Mouse (Mus musculus) midbrain, embryonic 11.5 days (tissue): ENCODE results near the gene Frmd5. TPM values are rescaled to one million over a fixed set of nuclear protein-coding genes. Genes with fewer than 3 reads are reported as not detected.

Experiments used
- ATAC-seq: fragments of 200-750 bp; cut with Nextera tagmentation; 2 replicates; pipeline ENCODE4 v1.8.0; 2017; ENCODE audit warnings: moderate TSS enrichment, moderate library complexity; ENCODE audit not compliant: low FRiP score
- DNase-seq: peaks from one replicate; pipeline ENCODE4 v3.0.0; 2015; ENCODE audit warnings: low spot score; ENCODE audit errors: missing footprints
- H3K27ac ChIP-seq: fragments of 300-500 bp; sonication (generic); 2 replicates; pipeline ENCODE4 v1.5.1; 2014; ENCODE audit warnings: low read depth, low read length
- H3K27me3 ChIP-seq: fragments of 300-500 bp; sonication (generic); 2 replicates; pipeline ENCODE4 v1.6.1; 2014; ENCODE audit warnings: mild to moderate bottlenecking, low read length, moderate library complexity, mixed read lengths; ENCODE audit not compliant: control insufficient read depth, insufficient read depth
- H3K36me3 ChIP-seq: fragments of 300-500 bp; sonication (generic); 2 replicates; pipeline ENCODE4 v1.6.1; 2014; ENCODE audit warnings: mild to moderate bottlenecking, low read length, moderate library complexity, mixed read lengths; ENCODE audit not compliant: control insufficient read depth, insufficient read depth
- H3K4me1 ChIP-seq: fragments of 300-500 bp; sonication (generic); 2 replicates; pipeline ENCODE4 v1.6.1; 2014; ENCODE audit warnings: low read length; ENCODE audit not compliant: control insufficient read depth, insufficient read depth
- H3K4me2 ChIP-seq: fragments of 300-500 bp; sonication (generic); 2 replicates; pipeline ENCODE4 v1.6.1; 2014; ENCODE audit warnings: mild to moderate bottlenecking, moderate library complexity
- H3K4me3 ChIP-seq: fragments of 300-500 bp; sonication (generic); 2 replicates; pipeline ENCODE4 v1.5.1; 2014; ENCODE audit warnings: low read depth, low read length
- H3K9ac ChIP-seq: fragments of 300-500 bp; sonication (generic); 2 replicates; pipeline ENCODE4 v1.6.1; 2014; ENCODE audit warnings: low read length
- H3K9me3 ChIP-seq: fragments of 300-500 bp; sonication (generic); 2 replicates; pipeline ENCODE4 v1.6.1; 2016; ENCODE audit warnings: low read length; ENCODE audit not compliant: control insufficient read depth
- WGBS: fragments of 180-500 bp; shearing (Covaris S2); extraction: QIAGEN DNeasy Blood & Tissue Kit; methylation state at CpG from one replicate; pipeline ENCODE4 v1.1.7; 2014; 5-methylcytosine and 5-hydroxymethylcytosine counted together
- polyA plus RNA-seq: library from polyadenylated mRNA; unstranded; fragments of >200 nt; fragmentation: Nextera tagmentation; extraction: Ambion mirVana; gene quantifications from 2 replicates; pipeline ENCODE4 v1.2.1, GENCODE M21; 2014

Frmd5 gene
- polyA plus RNA-seq, 1 experiment from 2014 or later = 12.7 TPM

- Histone ChIP-seq H3K27me3 (no peaks in the 10 kb centered on the region), H3K4me2 (no peak overlapping the region), H3K27ac (no peak overlapping the region), H3K9ac (no peak overlapping the region), H3K4me3 (no peak overlapping the region), H3K4me1 (no peaks in the 10 kb centered on the region), H3K36me3 (no peaks in the 10 kb centered on the region), H3K9me3 (no peaks in the 10 kb centered on the region)
- ATAC-seq (no peak), DNase-seq (no peak)
- 84% methylated on average over 9 of the region's 9 CpGs for WGBS
Measured at GRCm38 (mm10) chr2:121574066-121574630, 232.7 kb downstream of the Frmd5 start.

DNA sequence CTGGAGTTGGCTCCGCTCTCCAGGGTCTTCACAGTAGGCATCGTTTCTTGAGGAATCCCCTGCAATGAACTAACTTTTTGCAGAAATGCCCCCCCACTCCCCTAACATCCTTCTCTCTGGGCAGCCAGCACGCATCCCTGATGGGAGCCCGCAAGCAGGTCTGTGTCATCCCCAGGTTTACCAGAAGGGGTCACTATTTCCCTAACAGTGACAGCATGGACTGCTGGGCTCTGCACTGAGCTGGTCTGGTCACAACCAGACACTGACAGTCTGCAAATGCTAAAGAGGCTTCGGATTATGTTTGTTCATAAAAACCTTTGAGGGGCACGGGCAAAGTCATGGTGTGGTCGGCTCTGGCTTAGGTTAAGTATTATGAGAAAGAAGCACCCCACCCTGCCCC, 235.1 kb downstream of the Frmd5 start:
- no peaks in the 10 kb centered on the region for H3K36me3 ChIP-seq
- no peaks in the 10 kb centered on the region for H3K27me3 ChIP-seq
- ATAC-seq = peak; percentile 89
- H3K4me3 ChIP-seq = no peak overlapping the region
- no peaks in the 10 kb centered on the region for H3K4me1 ChIP-seq
- WGBS = 23% methylated on average over 7 of the region's 7 CpGs
- DNase-seq = peak; percentile 97
- no peaks in the 10 kb centered on the region for H3K9me3 ChIP-seq
- no peak overlapping the region for H3K27ac ChIP-seq
- no peak overlapping the region for H3K4me2 ChIP-seq
- H3K9ac ChIP-seq = no peak overlapping the region

GRCm38 (mm10) chr2:121570999-121571655, 235.8 kb downstream of the Frmd5 start:
- ATAC-seq = no peak
- H3K4me2 ChIP-seq = no peak overlapping the region
- DNase-seq = no peak
- H3K27me3 ChIP-seq = no peaks in the 10 kb centered on the region
- no peaks in the 10 kb centered on the region for H3K36me3 ChIP-seq
- H3K27ac ChIP-seq = no peak overlapping the region
- H3K4me3 ChIP-seq = no peak overlapping the region
- no peaks in the 10 kb centered on the region for H3K4me1 ChIP-seq
- 77% methylated on average over 8 of the region's 8 CpGs for WGBS
- no peaks in the 10 kb centered on the region for H3K9me3 ChIP-seq
- H3K9ac ChIP-seq = no peak overlapping the region

GRCm38 (mm10) chr2:121570049-121570448, 236.8 kb downstream of the Frmd5 start:
- no peak for ATAC-seq
- Histone ChIP-seq H3K9ac (no peak overlapping the region), H3K4me1 (no peaks in the 10 kb centered on the region), H3K4me3 (no peak overlapping the region), H3K27me3 (no peaks in the 10 kb centered on the region), H3K36me3 (no peaks in the 10 kb centered on the region), H3K27ac (no peak overlapping the region), H3K4me2 (no peak overlapping the region), H3K9me3 (no peaks in the 10 kb centered on the region)
- no peak for DNase-seq
- WGBS = 86% methylated on average over 3 of the region's 3 CpGs

- Histone ChIP-seq H3K27me3 (no peaks in the 10 kb centered on the region), H3K4me1 (no peaks in the 10 kb centered on the region), H3K27ac (no peak overlapping the region), H3K4me2 (no peak overlapping the region), H3K9ac (no peak overlapping the region), H3K9me3 (no peaks in the 10 kb centered on the region), H3K4me3 (no peak overlapping the region), H3K36me3 (no peaks in the 10 kb centered on the region)
- DNase-seq = no peak
- WGBS = 85% methylated on average over 5 of the region's 5 CpGs
- no peak for ATAC-seq
Measured at GRCm38 (mm10) chr2:121565911-121566310, 241.0 kb downstream of the Frmd5 start.

GRCm38 (mm10) chr2:121563117-121563516, 243.8 kb downstream of the Frmd5 start:
- no peak for DNase-seq
- H3K4me3 ChIP-seq = no peak overlapping the region
- H3K4me2 ChIP-seq = no peak overlapping the region
- no peak overlapping the region for H3K27ac ChIP-seq
- ATAC-seq = no peak
- WGBS = 92% methylated on average over 3 of the region's 3 CpGs
- H3K36me3 ChIP-seq = no peaks in the 10 kb centered on the region
- H3K9me3 ChIP-seq = no peaks in the 10 kb centered on the region
- no peaks in the 10 kb centered on the region for H3K27me3 ChIP-seq
- no peaks in the 10 kb centered on the region for H3K4me1 ChIP-seq
- no peak overlapping the region for H3K9ac ChIP-seq

GRCm38 (mm10) chr2:121551271-121551670, 255.6 kb downstream of the Frmd5 start:
- Histone ChIP-seq H3K36me3 (peaks cover 4% of the 10 kb centered on the region), H3K27ac (no peak overlapping the region), H3K9ac (no peak overlapping the region), H3K4me1 (no peaks in the 10 kb centered on the region), H3K9me3 (no peaks in the 10 kb centered on the region), H3K4me2 (no peak overlapping the region), H3K4me3 (no peak overlapping the region), H3K27me3 (no peaks in the 10 kb centered on the region)
- ATAC-seq = no peak
- WGBS = 80% methylated on average over 8 of the region's 8 CpGs
- DNase-seq = no peak

- H3K4me1 ChIP-seq = no peaks in the 10 kb centered on the region
- no peak overlapping the region for H3K4me3 ChIP-seq
- DNase-seq (no peak), ATAC-seq (no peak)
- H3K4me2 ChIP-seq = no peak overlapping the region
- no peak overlapping the region for H3K9ac ChIP-seq
- no peaks in the 10 kb centered on the region for H3K27me3 ChIP-seq
- H3K9me3 ChIP-seq = no peaks in the 10 kb centered on the region
- H3K27ac ChIP-seq = no peak overlapping the region
- WGBS = 91% methylated on average over 6 of the region's 6 CpGs
- peaks cover 7% of the 10 kb centered on the region for H3K36me3 ChIP-seq
Measured at GRCm38 (mm10) chr2:121549630-121550029, 257.3 kb downstream of the Frmd5 start.

- no peaks in the 10 kb centered on the region for H3K27me3 ChIP-seq
- DNase-seq (peak; percentile 57), ATAC-seq (no peak)
- no peak overlapping the region for H3K9ac ChIP-seq
- no peak overlapping the region for H3K4me2 ChIP-seq
- no peak overlapping the region for H3K4me3 ChIP-seq
- no peak overlapping the region for H3K27ac ChIP-seq
- H3K36me3 ChIP-seq = peaks cover 10% of the 10 kb centered on the region
- 85% methylated on average over 3 of the region's 3 CpGs for WGBS
- H3K4me1 ChIP-seq = no peaks in the 10 kb centered on the region
- no peaks in the 10 kb centered on the region for H3K9me3 ChIP-seq
Measured at GRCm38 (mm10) chr2:121544829-121545228, 262.1 kb downstream of the Frmd5 start.
